Mouse (Mus musculus) spleen, postnatal 36 days (tissue): ENCODE data around the gene Gm38394.

ENCODE experiments used
- DNase-seq, 2 experiments: peaks; one replicate each; pipeline ENCODE4 v3.0.0; 2022; ENCODE audit warnings: low spot score in 2 of 2, mixed read lengths in 1 of 2

Gene Gm38394

DNA sequence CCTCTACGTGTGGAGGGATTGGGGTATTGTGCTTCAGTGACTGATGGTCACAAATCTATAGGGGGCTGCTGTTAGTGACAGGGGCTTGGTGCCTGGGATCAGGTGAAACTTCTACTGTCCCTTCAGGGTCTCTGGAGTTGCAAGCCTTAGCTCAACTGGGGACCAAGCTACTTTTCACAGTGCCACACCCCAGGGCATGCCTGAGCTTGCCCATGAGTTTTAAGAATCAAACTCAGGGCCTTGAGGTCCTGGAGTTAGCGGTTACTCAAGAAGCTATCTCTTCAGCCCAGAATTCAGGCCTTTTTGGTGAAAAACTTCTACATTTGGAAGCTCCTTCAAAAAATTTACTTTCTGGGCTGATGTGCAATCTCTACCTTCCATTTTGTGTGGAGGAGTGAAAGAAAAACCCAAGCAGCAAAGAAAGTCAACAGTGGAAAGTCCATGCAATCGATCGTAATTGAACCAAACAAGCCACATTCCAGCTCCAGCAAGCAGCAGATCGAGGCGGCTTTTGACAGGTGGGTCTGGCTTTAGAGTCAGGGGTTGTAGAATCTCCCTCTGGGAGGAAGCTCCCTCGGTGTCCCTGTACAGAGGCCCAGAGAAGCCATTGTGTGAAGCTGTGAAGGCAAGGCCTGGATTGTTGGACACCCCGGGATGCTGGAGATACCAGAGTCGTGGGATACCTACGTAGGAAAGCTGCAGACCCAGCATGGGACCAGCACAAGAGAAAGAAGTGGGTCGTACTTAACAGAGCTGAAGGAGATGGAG is 3.3 kb upstream of the Gm38394 start:
- no peak for DNase-seq

DNA sequence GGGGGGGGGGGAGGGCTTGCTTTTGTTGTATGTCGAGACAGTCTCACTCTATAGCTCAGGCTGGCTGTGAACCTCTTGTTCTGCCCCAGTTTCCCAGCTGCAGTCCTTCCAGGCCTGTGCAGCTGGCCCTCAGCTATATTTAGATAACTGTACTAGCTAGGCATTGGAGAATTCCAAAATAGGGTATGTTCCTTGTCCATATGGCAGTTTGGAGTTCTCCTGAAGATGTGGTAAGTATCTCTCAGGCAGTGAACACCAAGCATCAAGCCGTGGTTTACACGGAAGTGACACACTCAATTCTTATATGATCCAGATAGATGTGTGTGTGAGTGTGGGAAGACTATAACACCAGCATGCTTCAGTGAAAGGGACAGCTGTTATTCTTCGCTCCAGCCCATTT is 2.3 kb upstream of the Gm38394 start:
- DNase-seq, result no peak

DNA sequence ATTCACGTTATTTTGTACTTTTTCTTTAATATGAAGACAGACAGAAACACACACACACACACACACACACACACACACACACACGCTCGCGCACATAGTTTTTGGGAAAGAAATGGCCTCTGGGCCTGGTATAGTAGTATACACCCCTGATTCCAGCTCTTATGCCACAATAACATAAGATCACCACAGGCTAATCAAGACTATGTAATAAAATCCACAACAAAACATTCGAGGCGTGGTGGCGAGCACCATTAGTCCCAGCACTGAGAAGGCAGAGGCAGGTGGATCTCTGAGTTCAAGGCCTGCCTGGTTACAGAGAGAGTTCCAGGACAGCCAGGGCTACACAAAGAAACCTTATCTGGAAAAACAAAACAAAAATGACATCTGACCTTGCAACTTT is 1.8 kb upstream of the Gm38394 start:
- no peak for DNase-seq

DNA sequence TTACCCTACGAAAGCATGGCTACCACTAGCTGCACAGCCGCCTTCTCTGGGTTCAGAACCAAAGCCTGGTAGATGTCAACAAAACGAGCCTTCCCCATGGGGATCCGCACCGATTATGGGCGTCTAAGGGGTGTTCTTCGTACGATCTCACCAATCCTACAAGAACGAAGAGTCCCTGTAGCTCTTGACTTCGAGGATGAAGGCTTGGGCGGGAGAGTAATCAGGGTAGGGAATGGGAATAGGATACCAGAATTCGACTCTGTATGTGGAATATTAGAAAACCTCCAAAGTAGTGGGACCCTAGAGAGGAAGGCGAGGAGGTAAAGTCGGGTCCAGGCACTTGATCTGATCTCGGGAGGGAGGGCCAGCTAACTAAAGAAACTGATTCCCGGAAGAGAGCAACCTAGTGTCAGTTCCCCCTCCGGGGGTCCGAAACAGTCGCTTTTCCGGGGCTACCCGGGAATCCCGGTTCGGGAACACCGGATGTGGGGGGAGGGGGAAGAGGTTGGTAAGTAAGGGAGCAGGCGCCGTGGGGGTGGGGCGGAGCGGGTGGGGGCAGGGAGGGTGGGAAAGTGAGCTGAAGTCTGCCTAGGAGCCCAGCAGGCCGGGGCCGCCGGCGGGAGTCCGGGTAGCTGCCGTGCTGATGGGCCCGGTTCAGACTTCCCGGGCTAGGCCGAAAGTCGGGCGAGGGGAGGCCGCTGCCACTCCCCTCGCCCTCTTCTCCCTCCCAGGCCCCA is 484 bp downstream of the Gm38394 start, which contains the start of gene Zbed6:
TSS of gene Zbed6 (minus strand) at position 420 of the 737 bp plus-strand sequence.
- DNase-seq, result peak in 1 of 2 experiments; percentile 57

DNA sequence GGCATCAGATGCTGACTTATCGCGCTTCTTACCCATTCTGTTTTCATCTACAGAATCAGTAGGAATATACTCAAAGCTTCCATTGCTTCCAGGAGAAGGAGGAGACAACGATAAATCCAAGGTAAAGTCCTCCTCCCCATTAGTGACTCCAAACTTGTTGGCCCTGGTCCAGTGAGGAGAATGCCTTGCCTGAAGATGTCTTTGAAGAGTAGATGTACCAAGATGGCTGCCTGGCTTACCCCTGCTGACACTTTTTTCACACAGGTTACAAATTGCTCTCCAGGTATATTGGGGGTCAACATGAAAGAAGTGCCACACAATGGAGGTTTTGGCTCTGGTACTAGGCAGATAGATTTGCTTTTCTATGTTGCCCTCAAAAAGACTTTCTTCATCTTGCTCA is 2.2 kb downstream of the Gm38394 start:
- no peak for DNase-seq

DNA sequence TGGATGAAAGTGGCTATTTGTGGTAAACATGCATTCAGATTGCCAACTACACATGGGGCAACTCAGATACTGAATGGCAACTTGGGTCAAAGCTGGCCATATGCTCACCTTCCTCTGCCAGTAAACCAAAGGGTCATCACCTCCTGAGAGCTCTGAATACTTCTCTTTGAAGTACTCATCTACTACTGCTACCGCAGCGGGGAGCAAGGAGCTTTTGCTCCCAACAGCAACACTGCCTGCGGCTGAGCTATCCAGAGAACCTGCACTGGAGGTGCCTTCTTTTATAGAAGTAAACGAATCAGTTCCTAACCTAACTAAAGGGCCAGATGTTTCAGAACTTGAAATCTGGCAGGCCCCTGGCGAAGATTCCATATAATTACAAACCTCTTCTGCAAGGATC is 4.3 kb downstream of the Gm38394 start:
- no peak for DNase-seq

DNA sequence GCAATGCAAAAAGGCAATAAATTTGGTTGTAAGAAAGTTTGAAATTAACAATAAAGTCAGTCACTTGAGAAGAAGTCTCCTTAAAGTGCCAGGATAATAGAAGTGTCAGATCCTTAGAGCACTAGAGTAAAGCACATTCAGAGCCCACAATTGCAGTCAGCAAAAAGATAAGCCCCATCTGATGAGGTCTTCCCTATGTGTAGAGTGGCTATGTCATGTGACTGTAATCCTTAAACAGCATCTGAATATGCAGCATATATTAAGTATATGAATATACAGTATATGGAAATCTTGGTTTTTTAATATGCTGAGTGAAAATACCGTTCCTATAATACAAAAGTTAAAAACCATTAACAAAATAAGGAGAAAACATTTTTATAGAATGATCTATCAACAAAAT is 8.1 kb downstream of the Gm38394 start:
- DNase-seq, result no peak

DNA sequence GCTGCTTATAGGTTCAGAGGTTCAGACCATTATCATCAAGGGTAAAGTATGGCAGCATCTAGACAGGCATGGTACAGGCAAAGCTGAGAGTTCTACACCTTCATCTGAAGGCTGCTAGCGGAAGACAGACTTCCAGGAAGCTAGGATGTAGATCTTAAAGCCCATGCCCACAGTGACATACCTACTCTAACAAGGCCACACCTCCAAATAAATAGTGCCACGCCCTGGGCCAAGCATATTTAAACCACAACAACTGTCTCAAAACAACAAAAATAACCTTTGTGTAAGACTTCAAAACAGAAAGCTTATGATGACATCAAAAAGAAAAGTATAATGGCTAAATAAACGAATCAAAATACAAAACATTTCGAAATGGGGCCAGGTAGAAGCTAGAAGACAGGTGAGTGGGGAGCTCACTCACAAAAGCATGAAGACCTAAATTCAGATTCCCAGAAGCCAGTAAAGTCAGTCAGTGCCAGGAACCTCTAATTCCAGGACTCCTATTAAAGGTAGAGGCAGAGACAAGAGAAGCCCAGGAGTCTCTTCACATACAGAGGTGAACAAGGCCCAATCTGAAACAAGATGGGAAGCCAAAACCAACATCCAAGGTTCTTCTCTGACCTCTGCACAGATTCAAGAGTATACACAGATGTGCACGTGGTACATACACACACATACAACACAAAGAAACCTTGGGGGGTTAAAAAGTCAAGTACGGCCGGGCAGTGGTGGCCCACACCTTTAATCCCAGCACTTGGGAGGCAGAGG is 10.6 kb downstream of the Gm38394 start:
- no peak for DNase-seq

DNA sequence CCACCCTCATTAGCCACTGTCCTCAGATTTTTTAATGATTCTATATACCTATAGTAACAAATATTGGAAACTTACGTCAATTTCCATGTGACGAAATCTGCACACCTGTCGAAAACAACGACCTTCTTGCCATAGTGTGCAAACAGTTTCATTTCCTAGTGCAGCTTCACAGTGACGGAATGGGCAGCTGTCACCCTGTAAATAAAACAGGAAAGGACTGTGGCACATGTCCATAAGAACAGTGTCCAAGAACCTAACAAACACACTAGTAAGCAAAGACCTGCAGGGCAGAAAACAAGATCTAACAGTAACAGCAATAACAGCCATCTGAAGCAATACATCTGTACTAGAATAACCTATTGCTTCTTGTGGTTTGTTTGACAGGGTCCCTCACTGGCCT is 15.5 kb downstream of the Gm38394 start:
- no peak for DNase-seq

DNA sequence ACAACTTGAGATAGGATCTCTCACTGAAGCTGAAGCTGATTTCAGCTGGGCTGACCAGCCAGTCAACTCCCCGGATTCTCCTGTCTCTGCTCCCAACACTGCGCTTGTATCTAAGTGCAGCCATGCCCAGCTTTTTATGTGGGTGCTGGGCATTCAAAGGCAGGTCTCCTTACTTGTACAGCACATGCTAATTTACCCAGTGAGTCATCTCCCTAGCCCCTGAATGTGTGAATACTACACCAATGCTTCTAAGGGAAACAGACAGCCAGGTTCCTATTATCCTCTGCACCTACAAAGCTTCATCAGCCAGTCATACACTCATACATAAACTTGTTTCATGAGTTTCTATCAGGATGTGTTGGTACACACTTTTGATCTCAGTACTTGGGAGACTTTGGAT is 20.0 kb downstream of the Gm38394 start:
- no peak for DNase-seq

DNA sequence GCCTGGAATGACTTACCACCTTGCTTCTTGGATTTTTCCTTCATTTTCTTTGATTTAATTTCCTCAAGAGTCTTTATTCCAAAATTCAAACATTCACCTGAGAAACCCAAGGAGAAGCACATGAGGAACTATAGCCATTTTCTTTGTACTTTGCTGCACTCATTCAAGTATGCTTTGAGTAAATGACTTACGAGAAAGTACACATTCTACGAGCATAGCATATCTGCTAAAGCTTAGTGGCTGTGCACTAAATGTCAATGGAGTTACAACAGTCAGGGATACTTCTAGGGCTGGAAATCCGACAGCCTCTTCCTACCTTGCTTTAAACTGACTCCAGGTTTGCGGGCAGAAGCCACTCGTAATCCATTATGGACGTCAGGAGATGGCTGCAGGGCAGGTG is 22.6 kb downstream of the Gm38394 start:
- no peak for DNase-seq

DNA sequence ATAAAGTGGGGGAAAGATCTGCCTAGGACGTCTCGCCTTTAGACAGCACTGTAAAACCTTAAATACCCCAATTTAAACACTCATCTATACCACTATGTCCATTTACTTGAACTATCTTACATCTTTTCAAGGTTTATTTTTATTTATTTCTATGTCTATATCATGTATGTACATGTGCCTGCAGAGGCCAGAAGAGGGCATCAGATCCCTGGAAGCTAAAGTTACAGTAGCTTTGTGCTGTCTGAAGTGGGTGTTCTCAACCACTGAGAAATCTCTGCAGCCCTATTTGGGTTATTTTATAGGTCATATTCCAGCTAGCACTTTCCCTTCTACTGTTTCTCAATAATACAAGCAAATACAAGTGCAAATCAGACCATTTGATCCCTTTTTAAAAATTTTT is 28.9 kb downstream of the Gm38394 start:
- DNase-seq, result no peak

DNA sequence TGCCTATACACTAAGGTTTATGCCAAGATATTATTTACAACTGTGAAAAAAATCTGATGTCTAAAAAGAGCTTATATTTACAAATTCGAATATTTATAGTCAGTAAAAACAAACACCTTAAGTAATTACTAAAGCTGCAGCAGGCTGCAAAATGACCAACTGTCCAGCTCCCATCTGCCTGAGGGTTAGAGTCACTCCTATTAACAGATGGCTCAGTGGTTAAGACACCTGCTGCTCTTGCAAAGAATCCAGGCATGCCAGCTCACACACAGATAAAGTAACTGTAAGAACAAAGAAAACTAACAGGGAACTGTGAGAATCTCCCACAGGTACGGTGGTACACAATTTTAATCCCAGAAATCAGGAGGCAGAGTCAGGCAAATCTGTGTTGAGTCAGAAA is 36.1 kb downstream of the Gm38394 start:
- no peak for DNase-seq

DNA sequence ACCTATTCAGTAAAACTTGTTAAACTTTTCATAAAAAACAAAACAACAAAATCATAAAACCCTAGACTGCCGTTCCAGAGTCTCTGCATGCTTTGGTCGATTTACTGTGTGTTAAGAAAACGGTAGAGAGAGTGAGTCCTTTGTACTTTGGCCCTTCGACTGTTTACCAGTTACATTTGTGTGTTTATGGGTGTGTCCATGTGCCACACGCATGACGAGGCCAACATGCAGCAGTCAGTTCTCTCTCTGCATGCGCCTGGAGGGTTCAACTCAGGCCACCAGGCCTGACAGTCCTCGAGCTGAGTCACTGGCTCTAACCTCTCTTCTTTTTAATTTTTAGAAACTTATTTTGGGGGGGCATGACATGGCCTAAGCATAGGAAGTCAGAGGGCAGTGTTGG is 42.8 kb downstream of the Gm38394 start:
- DNase-seq, result no peak

DNA sequence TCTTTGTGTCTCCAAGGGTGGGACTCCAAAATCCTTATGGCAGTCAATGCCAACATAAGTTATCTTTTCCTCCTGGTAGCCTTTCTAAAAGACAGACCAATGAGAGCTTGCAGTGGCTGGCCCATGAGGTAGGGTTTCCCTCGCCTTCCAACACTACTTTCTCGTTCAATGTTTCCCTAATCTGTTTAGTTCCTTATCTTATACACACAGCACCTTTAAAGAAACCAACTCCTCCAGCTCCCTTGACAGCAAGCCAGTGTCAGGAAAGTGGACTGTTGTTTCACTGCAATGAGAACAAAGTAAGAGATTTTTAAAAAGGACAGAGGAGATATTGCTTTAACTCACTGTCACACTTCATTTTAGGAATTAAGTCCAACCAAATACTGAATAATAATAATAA is 43.2 kb downstream of the Gm38394 start:
- no peak for DNase-seq

DNA sequence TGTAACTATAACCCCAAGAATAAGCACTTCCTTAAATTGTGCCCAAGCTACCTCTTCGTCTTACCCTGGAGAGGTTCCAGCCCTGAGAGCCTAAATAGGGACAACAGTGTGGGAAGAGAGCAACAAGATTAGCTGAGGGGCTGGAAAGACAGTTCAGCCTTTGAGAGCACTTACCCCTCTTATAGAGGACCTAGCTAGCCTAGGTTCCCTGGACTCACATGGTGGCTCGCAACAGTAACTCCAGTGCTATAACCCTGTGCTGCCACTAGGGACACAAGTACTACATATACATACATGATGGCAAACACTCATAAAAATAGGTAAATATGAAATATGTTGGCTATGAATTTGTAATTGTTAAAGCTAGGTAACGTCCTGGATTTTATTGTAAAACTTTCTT is 47.3 kb downstream of the Gm38394 start:
- DNase-seq, result peak in 1 of 2 experiments; percentile 10

DNA sequence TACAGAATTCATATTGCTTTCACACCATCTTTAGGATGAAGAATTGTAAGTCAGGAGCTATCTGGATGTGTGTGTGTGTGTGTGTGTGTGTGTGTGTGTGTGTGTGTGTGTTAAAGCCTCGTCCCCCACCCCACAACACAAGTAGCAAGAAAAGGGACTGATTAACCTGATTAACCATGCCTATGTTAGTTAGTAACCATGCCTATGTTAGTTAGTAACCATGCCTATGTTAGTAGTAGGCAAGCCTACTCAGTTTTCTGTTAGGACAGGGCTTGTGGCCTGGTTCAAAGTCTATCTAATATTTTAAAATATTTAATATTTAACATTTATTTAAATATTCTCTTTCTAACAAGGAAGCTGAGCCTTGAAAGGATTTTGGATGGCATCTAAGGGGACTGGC is 49.7 kb downstream of the Gm38394 start:
- no peak for DNase-seq

DNA sequence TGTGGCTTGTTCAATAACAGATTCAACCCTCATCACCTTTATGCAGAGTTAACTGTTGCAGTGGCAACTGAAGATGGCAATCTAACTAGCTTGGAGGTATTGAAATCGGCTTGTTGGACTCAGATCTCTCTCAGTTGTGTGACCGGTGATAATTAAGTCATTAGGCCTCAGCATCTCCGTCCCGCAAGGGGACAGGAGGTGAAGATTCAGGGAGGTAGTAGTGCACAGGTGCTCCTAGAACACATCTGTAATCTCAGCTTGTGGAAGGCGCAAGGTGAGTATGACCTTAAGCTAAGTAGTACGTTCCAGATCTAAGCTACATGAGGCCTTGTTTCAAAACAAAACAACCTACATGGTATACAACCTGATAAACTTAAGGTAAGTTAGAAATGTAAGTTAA is 50.5 kb downstream of the Gm38394 start:
- DNase-seq, result no peak

DNA sequence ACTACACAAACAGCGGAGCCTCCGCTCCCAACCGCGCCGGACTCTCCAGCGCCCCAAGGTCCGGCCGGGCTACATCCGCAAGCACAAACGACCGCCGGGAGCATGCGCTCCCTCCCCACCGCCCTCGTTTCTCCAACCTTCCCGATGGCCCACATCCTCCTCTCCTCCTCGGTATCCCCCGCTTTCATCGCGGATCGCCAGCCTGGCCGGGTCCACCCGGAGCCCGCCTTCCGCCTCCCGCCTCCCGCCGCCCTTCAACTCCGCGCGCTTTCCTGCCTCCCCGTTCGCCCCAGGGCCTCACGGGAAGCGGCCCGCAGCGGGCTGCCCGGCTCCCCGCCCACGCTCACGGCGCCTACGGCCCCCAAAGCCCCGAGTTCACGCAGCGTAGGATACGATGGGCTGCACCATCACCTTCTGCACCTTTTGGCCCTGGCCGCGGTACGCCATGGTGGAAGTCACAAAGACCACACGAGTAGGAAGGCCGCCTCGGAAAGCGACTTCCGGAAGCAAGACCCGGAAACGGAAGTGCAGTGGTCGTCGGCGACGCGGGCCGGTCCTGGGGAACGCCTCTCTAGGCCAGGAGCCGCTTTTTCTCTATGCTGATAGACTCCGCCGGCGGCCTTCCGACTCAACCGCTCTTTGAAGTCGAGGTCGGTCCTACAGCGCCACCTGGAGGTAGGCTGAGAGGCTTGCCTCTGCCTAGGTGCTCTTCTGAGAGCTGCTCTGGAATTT is 51.2 kb downstream of the Gm38394 start, which contains the start of gene Snrpe:
TSS of gene Snrpe (minus strand) at position 521 of the 732 bp plus-strand sequence.
- DNase-seq, result peak; percentile 94 to 96

DNA sequence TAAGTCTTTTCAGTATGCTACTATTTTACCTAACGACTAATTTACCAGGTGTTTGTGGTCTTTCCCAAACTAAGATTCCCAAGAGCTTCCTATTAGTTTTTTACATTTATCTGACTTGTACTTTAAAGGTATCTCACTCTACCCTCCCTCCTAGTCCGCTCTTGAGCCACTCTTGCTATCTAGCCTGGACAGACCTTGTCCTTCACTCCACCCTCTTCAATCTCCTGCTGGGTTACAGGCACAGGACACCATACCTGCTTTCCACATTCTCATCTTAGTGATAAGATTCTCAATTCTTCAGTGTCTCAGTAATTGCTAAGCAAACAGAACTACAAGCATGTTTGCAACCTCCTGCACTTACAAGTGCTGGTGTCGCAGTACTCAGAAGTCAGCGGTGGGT is 57.9 kb downstream of the Gm38394 start:
- DNase-seq, result no peak

DNA sequence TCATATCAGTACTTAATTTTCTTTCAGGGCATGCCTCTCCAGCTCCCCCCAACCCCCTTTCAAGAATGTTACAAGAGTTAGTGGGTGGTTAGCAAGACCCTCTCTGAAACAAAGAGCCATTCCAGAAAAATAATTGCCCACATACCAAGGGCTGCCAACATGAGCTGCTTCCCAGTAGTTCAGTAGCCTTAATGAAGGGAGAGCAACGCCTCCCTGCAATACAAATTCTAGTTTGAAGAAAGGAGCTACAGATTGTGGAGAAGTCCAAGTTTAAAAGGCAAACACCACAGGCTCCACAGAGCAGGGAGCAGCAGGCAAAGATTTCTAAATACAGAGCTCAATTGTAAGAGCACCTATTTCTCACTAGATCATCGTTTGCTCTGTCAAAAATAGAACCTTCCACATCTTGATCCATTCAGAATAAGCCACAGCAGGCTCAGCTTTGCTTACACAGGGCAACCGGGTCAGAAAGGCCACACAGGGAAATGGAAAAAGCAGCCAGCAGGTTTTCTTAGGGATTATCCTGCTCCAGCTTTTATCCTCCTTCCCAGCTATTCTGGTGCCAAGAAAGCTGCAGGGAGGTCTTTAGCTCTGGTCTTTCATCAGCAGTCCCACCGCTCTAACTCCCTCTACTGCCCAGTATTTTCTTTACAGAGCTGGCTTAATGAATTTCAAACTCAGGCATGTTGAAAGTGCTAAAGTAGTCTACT is 64.7 kb downstream of the Gm38394 start:
- no peak for DNase-seq
